Mouse (Mus musculus): ENCODE measurements around the gene Hoxd12. TPM values are rescaled to one million over a fixed set of nuclear protein-coding genes. Genes with fewer than 3 reads are reported as not detected.

Gene Hoxd12
- total RNA-seq, 2 experiments from 2014 or later: not detected

DNA sequence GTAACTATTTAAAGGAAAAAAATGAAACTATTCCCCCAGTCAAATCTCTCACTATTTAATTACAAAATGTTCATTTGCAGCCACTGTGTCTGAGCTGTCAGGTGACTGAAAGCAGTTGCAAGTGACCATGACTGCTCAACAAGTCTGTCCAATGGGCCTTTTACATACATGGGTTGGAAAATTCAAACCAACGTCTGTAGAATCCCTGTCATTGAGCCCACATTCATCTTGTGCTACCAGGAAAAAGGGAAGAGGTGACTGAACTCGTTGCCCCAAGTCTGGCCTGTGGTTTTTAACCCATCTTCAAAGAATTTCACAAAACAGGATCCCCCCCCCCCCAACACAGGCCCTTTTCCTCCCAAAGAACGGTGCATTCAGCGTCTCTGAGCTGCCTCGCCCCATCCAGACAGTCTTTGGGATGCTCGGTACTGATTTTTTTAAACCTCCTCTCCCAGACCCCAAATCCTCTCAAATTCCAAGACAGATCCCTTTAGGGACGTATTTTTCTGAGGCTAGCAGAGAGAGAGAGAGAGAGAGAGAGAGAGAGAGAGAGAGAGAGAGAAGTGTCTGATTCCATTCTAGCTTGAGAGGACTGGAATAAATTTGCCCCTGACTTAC is 21.1 kb downstream of the Hoxd12 start:
- DNase-seq: no peak

DNA sequence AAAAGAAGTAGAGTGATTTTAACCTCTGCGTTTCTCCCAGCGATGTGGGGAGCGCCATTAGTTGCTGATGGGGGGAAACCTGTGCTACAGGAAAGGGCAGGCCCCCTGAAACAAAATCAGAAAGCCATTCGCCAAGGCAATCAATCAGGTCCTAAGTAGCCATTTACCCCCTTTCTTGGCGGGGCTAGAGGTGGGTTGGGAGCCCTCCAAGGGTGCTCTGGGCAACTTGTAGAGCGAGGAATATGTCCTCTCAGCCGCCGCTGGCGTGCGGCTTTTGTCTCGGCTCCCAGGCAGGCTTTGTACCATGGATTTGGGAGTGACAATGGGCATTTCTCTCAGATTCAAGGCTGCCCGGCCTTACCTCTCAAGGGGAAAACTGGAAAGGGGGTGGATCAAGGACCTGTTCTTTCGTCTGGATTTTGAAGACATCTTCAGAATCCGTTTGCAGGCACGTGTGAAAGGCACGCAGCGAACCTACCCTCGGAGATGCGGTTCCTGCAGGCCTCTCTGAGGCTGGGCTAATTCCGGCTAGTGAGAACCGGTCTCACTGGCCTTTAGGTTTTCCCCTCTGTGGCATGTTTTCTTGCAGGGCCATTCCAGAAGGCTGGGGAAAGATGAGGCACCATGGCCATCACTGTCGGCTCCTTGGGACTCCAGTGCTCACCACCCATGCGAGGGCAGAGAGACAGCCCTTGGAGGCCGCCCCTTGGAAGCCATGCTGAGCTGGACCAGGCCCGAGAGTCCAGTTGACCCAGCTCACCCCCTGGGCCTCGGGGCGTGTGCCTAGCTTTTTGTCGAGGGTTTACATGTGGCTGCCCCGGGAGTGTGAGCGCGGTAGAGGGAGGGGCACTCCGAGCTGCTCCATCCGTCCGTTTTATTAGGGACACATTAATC is 21.9 kb downstream of the Hoxd12 start:
- DNase-seq: no peak

DNA sequence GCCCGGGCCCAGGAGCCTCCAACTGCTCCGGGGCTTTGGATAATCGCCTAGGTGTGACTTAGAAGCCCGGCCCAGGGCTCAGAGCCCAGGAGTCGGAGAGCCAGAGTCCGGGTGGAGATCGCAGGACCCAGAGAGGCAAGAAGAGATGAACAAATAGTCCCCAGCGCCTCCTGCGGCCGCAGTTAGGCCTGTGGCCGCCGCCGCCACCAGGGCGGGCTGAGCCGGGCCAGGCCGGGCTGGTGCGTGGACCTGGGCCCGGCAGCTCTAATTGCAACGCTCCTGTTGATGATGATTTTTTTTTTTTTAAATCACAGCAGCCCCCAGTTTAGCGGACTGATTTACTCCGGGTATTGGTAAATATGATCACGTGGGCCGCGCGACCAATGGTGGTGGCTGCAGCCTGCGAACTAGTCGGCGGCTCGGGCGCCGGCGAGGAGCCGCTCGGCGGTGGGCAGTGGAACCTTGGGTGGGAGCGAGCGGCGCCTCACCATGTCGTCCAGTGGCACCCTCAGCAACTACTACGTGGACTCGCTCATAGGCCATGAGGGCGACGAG is 22.8 kb downstream of the Hoxd12 start, which contains the start of gene Hoxd9:
TSS of gene Hoxd9 (plus strand) at position 161 of the 555 bp plus-strand sequence.
- no peak for DNase-seq

DNA sequence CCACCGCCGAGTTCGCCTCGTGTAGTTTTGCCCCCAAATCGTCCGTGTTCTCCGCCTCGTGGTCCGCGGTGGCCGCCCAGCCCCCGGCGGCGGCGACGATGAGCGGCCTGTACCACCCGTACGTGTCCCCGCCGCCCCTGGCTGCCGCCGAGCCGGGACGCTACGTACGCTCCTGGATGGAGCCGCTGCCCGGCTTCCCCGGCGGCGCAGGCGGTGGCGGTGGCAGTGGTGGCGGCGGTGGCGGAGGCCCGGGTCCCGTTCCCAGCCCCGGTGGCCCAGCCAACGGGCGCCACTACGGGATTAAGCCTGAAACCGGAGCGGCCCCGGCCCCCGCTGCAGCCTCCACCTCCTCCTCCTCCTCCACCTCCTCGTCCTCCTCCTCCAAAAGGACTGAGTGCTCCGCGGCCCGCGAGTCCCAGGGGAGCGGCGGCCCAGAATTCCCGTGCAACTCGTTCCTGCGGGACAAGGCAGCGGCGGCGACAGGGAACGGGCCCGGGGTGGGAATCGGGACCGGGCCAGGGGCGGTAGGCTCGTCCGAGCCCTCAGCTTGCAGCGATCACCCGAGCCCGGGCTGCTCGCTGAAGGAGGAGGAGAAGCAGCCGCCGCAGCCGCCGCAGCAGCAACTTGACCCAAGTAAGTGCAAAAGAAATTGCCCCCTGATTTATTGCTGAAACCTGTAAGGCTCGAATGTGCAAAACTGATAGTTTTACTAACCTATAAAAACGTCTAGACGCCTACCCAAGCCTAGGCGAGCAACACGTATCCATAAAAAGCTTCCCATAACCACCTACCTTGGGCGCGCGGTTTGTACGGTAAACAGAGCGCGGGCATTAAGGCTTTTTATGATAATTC is 23.6 kb downstream of the Hoxd12 start:
- no peak for DNase-seq

DNA sequence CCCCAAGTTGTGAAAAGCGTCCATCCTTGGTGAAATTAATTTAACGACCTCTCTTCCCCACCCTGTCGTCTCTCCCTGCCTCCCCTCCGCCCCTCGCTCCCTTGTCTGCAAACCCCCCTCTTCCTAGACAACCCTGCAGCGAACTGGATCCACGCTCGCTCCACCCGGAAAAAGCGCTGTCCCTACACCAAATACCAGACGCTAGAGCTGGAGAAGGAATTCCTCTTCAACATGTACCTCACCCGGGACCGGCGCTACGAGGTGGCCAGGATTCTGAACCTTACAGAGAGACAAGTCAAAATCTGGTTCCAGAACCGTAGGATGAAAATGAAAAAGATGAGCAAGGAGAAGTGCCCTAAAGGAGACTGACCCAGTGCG is 24.2 kb downstream of the Hoxd12 start:
- no peak for DNase-seq

DNA sequence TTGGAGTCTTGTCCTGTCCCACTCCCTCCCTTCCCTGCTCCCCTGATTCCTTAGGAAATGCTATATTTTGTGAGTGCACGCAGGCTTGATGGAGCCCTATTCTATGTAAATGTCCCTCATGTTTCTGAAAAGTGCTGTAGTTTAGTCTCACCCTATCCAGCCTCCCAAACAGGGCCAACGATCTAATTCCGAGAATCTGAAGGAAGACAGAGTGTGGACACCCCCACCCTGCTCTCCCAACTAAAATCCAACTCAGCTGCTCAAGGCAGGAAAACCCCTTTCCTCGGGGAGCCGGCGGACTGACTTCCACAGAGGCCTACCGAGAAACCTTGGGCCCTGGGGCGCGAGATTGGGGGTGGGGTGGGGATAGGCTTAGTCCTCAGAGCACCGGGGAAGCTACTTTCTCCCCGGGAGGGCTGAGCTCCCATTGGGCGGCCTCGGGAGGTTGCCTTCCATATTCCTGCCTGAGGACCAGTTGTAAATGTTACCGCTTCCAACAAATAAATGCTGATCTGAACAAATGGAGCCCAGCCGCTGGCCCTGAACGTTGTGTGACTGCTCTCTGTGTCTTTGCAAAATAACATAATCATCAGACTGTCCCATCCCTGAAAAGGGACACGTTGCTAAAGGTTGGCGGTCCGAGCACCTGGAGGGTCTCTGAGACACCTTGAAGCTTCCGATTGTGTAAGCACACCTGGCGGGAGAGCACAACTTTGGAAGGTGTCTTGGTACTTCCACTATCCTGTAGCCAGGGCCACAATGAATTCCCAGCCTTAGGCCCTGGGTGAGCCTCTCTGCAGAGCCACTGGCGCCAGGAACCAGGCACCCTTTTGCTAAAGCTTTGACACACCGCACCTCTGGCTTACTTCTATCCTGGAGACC is 25.1 kb downstream of the Hoxd12 start:
- no peak for DNase-seq

DNA sequence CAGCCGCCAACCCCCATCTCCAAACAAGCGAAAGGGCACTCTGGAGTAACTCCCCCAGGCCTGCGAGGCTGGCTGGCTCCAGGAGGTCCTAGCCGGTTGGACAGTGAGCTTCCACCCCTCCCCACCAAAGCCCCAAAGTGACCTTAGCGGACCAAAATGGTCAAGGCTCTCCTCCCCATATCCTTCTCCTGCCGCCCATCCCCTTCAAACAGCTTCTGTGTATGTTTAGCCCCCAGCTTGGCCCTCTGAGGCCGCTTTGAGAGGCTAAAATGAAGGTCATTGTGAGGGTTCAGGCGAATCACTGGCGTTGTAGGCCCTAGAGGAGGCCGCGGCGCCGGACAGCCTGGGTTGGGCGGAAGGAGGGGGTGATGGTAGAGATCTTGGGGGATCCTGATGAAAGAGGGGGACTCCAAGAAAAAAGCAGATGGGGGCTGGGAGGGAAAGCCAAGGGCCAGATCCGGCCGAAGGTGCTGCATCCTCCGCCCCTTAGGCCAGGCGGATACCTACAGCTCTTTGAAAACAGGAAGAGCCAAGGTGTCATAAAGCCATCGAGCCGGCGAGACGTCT is 25.8 kb downstream of the Hoxd12 start:
- no peak for DNase-seq

DNA sequence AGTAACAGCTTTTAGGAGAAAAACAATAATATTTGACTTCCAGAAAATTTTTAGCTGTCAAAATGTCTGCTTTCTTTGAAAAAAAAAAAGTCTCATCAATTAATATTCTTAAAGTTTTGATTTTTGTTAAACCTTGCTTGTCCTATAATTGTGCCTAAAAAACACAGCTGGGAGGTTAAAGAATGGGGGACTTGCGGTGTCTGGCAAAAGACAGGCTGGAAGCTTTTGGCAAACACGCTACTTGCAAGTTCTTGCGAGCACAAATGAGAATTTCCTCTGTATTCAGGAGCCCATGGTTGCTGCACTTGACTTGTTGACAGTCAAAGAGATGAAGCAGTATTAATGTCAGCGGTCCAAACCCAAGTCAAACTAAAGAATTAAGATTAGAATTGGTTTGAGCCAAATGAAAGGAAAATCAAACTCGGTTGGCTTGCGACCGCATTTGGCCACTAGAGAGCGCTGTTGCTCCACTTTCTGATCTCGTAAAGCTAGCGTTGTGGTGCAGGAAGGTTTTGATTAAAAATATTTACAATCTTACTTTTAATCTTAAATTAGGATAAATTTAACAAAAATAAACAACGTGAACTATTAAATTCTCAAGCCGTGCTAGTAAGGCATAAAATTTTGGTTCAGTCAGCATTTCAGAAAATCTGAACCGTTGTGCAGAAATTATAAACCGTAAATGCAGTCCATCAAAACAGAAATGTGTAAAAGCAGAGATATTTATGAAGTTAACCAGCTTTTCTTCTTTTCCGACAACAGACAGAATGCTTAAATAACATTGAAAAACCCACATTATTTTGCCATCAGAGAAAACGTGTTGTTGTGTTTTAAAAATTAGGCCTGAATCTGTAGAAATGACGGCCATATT is 27.4 kb downstream of the Hoxd12 start:
- peak; percentile 63 to 75 for DNase-seq

DNA sequence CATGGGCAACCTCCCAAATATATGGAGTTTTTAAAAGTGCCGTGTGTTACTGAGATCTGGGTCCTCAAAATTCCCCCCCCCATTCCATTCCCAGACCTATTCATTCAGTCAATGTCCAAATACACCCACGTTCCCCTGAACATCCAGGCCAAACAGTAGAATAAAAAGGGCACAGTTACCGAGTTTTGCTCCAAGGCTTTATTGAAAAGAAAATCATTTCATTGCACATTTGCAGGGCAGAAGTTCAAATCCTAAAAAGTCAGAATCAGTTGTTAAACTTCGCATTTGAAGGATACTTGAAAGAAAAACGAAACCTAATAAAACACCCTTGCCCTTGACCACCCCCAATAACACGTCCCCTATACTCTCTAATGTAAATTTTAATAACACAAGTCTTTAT is 28.0 kb downstream of the Hoxd12 start:
- no peak for DNase-seq

DNA sequence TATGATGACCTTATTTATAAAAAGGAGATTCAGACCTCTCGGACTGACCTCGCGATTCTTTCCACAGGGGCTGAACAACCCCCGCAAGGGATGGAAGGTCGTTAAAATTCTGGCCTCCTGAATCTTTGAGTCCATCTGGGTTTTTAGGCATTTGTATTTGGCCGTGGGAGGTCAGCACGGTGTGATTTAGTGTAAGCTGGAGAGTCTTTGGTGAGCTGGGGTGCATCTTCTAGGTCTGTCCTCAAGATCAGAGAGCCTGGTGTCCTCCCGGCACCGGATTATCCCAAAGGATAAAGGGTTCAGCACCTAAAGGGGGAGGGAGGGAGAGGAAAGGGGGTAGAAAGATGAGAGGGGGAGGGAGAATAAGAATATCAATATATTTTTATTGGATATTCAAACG is 28.5 kb downstream of the Hoxd12 start:
- DNase-seq: no peak

DNA sequence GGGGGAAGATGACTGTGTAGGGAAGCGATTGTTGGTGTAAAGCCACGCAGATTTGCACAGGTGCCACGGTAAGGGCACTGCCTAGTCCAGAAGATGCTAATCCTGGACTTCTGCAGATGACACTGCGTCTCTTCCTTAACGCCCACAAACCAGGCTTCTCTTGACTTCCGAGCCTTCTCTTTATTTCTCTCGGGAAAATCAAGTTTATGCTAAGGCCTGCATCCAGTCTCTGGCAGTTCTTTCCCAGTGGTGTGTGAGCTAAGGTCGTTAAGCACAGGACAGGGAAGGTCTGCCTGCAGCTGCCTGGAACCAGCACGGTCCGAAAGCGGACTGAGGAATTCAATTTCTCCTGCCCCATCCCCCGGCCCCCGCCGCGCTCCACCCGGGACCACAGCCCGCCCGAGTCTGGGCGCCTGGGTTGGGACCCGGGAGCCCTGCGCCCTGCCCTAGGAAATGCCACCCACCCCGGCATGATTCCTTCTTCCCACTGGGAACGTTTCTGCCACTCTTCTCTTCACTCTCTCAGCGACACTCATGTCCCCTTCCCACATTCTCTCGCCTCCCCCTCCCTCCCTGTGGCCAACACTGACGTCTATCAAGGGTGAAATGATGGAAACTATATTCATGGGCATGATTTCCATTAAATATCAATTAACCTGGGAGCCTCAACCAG is 29.0 kb downstream of the Hoxd12 start:
- DNase-seq: no peak

DNA sequence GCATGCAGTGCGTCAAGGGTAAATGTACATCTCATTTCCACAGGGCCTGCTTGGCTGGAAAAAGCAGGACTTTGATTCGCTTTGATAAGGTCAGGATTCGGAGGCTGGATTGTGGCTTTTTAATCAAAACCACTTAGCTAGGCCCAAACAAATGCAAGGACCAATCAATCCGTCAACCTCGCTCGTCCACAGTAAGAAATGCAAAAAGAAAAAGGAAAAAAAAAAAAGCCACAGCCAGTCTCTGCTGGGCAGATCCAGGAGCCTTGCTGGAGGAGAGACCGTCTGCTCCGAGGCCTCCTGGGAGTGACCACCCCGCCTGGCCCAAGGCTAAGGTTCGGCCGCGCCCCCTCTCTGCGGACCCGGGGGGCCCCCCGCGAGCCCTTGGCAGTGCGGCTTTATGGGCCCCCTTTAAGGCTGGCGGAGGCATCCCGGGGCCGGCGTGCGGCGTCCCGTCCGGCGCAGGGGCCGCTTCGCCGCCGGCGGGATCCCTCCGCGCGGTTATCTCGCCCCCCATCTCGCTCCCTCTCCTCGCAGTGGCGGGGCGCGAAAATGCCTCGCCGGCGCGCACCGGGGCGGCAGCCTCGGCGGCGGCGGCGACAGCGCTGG is 29.7 kb downstream of the Hoxd12 start, which contains the start of gene Hoxd8:
TSS of gene Hoxd8 (plus strand) at position 223 of the 606 bp plus-strand sequence.
- DNase-seq: no peak

DNA sequence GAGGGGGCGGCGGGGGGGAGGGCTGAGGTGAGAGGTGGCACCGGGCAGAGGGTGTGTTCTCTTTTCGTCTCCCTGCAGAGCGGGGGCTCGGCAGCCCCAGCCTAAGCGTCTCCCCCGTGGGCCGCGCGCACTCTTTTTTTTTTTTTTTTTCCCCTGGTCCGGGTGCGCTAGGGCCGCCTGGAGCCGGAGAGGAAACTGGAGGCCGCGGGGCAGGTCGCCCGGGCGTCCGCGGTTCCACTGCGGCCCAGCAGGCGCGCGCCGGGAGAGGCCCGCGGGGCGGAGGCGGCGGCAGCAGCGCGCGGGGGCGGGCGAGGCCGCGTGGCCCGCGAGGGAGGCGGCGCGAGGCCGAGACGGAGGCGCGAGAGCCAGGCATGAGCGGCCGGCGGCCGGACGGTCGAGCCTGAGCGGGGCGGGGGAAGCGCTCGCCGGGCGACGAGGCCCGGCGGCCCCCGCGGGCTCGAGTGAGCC is 30.2 kb downstream of the Hoxd12 start:
- no peak for DNase-seq

DNA sequence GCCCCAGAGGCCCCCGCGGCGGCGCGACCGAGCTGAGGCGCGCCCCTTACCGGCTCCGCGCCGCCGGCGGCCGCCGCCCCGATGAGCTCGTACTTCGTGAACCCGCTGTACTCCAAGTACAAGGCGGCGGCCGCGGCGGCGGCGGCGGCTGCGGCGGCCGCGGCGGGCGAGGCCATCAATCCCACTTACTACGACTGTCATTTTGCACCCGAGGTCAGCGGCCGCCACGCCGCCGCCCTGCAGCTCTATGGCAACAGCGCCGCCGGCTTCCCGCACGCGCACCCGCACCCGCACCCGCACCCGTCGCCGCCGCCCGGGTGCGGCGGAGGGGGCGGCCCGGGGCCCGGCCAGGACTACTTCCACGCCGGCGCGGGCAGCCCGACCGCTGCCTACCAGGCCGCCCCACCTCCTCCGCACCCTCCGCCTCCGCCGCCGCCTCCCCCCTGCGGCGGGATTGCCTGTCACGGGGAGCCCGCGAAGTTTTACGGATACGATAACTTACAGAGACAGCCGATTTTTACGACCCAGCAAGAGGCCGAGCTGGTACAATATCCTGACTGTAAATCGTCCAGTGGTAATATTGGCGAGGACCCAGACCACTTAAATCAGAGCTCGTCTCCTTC is 30.8 kb downstream of the Hoxd12 start:
- DNase-seq: no peak

DNA sequence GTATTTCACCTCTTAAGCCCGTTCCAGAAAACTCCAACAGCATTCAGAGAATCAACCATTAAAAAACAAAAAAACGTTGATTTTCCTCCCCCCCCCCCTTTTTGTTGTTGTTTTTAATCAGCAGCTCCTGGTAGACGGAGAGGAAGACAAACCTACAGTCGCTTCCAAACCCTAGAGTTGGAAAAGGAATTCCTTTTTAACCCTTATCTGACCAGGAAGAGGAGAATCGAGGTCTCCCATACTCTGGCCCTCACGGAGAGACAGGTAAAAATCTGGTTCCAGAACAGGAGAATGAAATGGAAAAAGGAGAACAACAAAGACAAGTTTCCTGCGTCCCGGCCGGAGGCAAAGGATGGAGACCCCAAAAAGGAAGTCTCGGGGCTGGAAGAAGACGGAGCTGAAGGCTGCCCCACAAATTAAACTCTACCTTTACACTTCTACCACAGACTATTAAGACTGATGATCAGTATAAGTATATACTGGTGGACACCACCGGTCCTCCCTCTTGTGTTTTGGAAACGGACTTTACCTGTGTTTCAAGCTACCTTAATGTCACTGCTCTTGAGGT is 31.7 kb downstream of the Hoxd12 start:
- DNase-seq: no peak

DNA sequence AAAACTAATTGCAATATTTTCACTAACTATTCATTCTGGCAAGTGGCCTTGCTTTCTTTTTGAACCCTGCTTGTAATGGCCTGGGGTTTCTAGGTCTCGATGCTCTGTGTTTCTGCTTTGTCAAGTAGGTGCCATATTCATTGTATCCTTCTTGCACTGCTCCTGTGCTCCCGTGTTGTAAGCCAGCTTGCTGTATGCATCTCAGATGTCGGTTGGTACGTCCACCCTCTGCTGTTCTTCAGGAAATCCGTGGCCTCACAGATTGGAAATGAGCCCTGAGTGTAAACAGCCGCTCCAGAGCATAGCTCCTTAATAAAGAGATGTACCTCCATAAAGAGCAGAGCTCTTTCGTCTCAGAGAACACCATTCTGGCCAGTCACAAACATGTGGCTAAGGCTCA is 32.8 kb downstream of the Hoxd12 start:
- no peak for DNase-seq

DNA sequence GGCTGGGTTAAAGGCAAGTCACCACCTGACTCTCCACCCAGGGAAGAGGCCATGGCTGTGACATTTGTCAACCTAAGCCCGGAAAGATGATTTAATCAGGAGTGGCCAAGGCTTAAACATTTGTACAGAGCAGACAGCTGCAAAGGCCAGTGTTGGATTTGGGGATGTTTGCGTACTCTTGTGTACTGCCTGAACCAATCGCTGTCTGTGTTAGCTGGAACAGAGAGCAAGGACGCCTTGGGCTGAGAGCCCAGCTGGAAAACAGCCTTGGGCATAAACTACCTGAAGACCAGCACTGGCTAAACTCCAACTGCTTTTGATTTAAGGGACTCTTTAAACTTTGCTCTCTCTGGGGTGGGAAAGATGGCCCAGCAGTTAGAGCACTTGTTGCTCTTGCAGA is 33.9 kb downstream of the Hoxd12 start:
- no peak for DNase-seq

Measured in layer of hippocampus, postnatal 36 days (tissue).